Mouse (Mus musculus) lung, postnatal 14 days (tissue): ENCODE measurements around the gene Cyp3a57.
"Not testable (repeated sequence)": the region's sequence is repeated elsewhere in the genome, so short reads cannot be mapped to it uniquely, and the experiment has no call there.

Source experiments
- DNase-seq: peaks from one replicate; pipeline ENCODE4 v3.0.0; 2021

Gene Cyp3a57

DNA sequence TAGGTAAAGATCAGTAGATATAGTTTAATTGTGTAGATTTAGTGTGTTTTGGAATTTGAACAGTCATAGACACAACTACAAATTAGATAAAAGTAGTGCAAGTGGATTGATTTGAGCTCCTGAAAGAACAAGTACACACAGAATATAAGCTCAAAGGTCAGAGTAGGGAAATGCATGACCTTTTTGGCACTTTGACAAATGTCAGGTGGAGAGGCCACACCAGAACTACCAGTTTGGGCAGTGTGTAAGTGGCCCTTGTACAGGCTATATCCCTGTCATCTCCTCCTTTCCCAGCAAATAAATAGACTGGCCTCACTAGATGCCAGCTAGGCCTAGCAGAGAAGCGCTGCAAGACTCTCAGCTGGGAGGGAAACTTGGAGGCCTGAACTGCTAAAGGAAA is at the start of gene Cyp3a57:
Cyp3a57 (plus strand) TSS at position 339 of the 400 bp plus-strand sequence.
- DNase-seq: no peak

DNA sequence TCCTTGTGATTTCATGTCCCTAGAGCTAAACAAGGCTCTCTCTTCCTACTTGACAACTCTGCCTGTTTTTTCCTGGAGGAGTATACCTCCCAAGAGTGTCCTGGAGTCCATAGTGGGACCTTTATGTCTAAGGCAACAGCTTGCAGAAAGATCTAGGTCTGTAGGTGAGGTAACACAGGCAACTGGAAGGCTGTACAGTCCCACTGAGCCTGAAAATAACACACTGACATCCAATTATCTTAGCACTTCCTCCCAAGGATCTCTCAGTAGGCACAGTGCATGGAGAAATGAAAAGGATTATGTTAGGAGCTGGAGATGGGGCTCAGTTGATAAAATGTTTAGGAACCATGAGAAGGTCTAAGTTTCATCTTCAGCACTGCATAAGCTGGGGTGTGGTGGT is 44.6 kb upstream of the Cyp3a57 start:
- no peak for DNase-seq

DNA sequence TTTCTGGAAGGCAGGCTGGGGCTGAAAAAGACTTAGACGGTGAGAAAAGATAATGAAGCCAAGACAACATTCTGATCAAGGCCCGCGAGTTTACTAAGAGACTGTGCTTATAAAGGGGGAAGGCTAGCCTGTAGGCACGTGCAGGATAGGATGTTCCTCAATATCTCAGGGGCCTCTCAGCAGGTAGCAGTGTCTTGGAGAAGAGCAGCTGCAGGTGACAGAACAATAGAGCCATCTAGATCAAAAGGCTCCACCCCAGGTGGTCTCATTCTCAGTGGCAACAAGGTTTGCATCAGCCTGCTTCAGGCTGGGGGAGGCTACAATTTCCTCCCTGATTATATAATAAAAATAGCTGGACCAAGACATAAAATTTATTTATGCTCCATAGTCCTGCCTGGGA is 43.3 kb upstream of the Cyp3a57 start:
- not testable (repeated sequence) for DNase-seq

DNA sequence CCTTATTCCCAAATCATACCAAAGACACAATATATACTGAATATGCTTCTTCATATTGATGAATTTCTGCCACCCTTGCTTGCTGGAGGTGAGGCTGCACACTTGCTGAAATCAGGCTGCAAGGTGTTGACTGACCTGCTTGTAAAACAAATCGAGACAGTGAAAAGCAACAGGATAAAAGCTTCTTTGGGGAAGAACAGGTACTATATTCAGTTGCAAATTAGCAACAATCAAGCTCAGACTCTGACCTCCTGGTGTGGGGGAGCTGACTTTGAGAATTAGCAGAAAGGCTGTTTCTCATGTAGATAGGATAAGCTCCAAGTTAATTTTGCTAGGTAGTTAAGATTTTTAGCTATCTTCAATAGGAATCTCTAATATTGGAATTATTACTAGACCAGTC is 42.7 kb upstream of the Cyp3a57 start:
- no peak for DNase-seq

DNA sequence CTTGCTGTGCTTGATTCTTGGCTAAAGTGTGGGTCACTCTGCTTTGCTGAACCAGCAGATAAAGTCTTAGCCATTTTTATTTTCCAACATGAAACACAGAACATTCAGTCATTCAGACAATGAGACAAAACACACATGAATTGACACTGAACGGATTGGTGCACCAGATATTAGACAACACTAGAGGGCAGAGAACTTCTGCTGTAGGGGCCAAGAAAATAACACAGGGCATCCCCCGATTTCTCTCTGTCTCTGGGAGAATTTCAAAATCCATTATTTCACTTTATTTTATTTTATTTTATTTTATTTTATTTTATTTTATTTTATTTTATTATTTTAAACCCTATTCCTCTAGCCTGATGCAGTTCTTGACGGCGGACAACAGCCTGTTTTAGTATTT is 38.1 kb upstream of the Cyp3a57 start:
- not testable (repeated sequence) for DNase-seq

DNA sequence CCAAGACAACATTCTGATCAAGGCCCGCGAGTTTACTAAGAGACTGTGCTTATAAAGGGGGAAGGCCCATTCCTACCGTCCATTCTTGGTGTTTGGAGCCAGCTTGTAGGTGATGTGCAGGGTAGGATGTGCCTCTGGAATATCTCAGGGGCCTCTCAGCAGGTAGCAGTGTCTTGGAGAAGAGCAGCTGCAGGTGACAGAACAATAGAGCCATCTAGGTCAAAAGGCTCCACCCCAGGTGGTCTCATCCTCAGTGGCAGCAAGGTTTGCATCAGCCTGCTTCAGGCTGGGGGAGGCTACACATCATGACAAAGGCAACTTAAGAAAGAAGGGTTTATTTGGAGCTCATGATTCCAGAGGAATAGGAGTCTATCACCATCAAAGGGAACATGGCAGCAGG is 37.3 kb upstream of the Cyp3a57 start:
- not testable (repeated sequence) for DNase-seq

DNA sequence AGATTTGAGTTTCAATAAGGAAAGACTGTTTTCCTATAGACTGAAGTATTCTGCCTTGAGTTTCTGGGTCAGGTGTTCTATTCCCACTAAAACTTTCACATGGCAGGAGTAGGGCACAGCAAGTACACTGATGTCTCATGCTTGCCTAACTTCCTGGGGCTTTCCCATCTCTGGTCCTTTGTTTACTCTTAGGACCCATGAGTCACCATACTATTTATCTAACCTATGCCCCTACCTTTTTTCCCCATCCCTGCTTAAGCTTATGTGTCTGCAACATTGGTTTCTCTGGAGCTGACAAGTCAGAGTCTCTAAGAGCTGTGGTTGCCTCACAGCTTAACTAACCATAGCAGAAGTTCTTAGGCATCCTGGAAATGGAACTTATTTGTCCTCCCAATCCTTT is 31.2 kb upstream of the Cyp3a57 start:
- no peak for DNase-seq

DNA sequence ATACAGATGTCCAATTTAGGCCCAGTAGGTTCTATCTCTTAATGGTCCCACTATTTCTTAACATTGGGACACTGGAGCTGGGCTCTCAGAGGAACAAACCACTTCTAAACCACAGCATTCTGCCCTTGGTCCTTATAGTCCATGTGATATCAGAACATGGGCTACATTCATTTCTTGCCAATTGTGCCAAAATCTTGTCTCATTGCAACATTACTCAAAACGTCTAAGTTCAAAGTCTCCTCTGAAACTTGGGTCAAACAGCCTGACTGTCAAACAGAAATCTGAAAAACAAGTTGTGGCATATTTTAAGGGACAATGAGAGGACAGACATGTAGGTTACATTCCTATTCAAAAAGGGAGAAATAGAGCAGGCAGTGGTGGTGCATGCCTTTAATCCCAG is 27.9 kb upstream of the Cyp3a57 start:
- no peak for DNase-seq

DNA sequence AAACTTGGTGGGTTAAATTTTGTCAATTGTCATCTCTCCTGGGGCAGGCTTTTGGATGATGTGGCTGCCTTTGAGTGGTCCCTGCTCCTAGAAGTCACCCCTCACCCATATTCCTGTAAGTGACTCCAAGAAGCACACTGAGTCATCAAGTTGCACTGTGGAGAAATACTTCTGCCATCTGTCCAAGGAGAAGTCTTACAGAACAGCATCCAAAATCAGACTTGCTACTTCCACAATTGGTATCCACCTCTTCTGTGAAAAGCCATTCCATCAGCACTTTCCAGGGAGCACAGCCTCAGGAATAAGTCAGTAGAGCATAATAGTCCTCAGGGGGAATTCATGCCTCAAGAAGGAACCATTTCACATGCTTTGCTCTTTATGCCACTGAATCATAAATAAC is 6.3 kb upstream of the Cyp3a57 start:
- not testable (repeated sequence) for DNase-seq

DNA sequence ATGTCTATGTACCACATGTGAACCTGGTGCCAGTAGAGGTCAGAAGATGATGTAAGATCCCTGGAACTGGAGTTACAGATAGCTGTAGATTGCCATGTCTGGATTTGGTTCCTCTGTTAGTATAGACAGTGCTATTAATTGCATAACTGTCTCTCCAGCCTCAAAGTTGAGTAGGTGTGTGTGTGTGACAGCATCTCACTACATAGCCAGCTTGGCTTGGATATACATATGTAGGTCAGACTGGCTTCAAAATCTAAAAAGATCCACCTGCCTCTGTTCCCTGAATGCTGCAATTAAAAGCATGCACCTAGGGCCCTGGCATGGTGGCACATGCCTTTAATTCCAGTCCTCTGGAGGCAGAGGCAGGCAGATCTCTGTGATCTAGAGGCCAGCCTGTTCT is 4.6 kb downstream of the Cyp3a57 start:
- no peak for DNase-seq

DNA sequence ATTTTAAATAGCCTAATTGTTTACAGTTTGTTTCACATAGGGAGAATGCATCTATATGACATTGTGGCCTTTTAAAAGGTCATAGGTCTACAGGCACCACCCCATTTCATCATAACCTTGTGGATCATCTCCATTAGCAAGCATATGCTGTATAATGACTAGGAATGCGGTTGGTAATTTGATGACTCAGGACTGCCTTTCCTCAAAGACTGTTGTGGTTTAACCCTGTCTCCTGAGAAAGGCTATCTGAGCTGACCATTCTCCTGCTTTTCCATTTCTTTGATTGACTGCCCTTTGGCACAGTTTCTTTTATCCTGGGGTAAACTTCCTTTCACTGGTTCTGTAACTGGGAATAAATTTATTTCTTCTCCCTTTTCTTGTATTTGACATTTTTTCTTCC is 8.0 kb downstream of the Cyp3a57 start:
- DNase-seq: no peak

DNA sequence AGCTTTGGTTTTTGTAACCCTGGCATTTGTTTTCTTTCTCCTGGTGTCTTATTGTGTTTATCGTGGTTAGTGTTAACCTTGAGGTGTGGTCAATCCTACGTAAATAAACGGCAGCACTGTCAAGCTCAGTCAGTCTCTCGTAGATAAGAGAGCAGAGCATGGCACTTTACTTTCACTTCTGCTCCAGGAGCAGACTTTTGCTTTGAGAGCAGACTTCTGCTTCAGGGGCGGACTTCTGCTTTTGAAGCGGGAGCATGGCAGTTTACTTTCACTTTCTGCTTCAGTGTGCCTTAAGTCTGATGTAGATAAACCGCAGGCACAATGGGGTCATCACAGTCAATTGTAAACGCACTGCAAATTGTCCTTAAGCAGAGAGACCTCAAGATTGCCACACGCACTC is 70.3 kb downstream of the Cyp3a57 start:
- DNase-seq: not testable (repeated sequence)

DNA sequence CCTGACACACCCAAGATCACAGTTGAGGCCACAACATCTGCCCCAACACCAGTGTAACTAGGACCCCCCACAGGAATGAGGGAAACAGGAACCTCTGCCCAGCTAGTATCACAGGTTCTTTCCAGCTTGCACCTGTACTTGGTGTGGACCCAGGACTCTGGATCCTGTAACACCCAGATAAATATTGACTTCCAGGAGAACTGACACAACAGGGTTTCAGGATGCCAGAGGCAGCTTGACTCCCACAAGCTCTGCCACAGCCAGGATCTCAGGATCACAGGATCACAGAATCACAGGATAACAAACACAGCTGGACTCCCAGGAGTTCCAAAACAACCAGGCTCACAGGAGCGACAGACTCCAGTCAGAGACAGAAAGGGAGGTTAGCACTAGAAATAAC is 77.2 kb downstream of the Cyp3a57 start:
- no peak for DNase-seq

DNA sequence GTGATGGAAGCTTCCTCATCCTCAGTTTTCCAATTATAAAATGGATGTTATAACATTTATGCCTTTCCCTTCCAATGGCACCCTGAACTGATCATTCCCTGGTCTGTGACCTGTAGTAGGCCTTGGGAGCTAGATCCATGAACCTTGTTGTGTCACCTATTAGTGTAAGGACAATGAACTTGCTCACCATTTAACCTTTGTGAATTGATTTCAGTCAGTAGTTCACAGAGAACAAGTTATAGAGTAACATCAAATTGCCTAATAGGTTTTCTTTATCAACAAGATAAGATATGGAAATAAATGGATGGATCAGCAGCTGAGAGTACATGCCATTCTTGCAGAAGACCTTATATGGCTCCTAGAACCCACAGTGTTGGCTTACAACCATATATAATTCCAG is 85.9 kb downstream of the Cyp3a57 start:
- no peak for DNase-seq

DNA sequence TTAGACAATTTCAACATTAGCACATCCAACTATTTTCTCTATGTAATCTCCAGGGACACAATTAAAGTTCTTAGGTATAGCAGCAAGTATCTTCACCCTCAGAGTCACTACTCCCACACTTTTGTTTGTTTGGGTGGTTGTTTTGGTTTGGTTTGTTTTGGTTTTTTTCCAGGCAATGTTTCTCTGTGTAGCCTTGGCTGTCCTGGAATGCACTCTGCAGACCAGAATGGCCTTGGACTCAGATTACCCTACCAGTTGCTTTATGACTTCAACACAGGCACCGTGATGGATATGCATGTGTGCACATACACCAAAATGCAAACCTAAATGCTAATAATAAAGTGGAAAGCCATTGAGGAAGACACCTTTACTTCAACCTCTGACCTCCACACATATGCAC is 88.6 kb downstream of the Cyp3a57 start:
- DNase-seq: no peak
